ENCODE assay signal across 9 mouse cellular contexts in genomic region chr1:152681676-152682367, GRCm38 (mm10).
A peak's percentile ranks its signal among the peaks of the same experiment; 100 is the strongest.
DNase-seq lines count a peak whose midpoint lies in the region; ATAC-seq and TF ChIP-seq lines count a peak whose summit lies in the region.
"Had no signal": no experiment of that assay in that cellular context is flagged by ENCODE, and none has a peak within 500 bp of the region (broad histone marks: within the 10 kb centered on the region; RNA-seq: fewer than 3 reads in every experiment).

No protein-coding gene starts in this region.

- no peak for DNase-seq in liver, adult 2 months (ENCODE audit: extremely low read depth, low read depth, low spot score)
- DNase-seq in brain, embryonic 14.5 days (ENCODE audit: low read depth) = no peak
- DNase-seq in heart, postnatal 36 days = peak; percentile 17 to 22
- no peak for DNase-seq in retina, postnatal 1 day
- DNase-seq in c-Kit-positive CD71-positive TER-119-positive erythroid progenitor cells, embryonic 14.5 days (ENCODE audit: low spot score) = no peak
- DNase-seq: cerebellum, adult 18-20 months; midbrain, embryonic 14.5 days had no signal

- no peak overlapping the region for H3K9ac ChIP-seq in liver, adult 2 months (ENCODE audit: low read depth, low read length)
- H3K9ac ChIP-seq in liver, embryonic 12.5 days = no peak overlapping the region
- H3K9ac ChIP-seq in stomach, embryonic 15.5 days = no peak overlapping the region

- no peaks in the 10 kb centered on the region for H3K9me3 ChIP-seq in liver, embryonic 12.5 days (replicated peaks)
- H3K9me3 ChIP-seq in stomach, embryonic 15.5 days = no peaks in the 10 kb centered on the region

- H3K79me2 ChIP-seq in liver, adult 2 months (ENCODE audit: control insufficient read depth, insufficient read depth, low read length) = no peaks in the 10 kb centered on the region

- no peak overlapping the region; the same call in none of the 2 replicates for H3K27ac ChIP-seq in liver, adult 2 months (replicated peaks; ENCODE audit: insufficient read depth, low read depth, low read length)
- H3K27ac ChIP-seq in liver, embryonic 12.5 days = no peak overlapping the region
- peak overlapping the region; percentile 26; the same call in 1 of the 2 replicates for H3K27ac ChIP-seq in stomach, embryonic 15.5 days

- peaks cover 7% of the 10 kb centered on the region; the same call in 1 of the 2 replicates for H3K4me1 ChIP-seq in liver, adult 2 months (ENCODE audit: control insufficient read depth, insufficient read depth, low read length)
- 0 out of 2 replicates have a peak, but pooled peaks cover under 1% of the 10 kb centered on the region for H3K4me1 ChIP-seq in liver, embryonic 12.5 days
- peaks cover 24% of the 10 kb centered on the region for H3K4me1 ChIP-seq in stomach, embryonic 15.5 days

- peak; percentile 24; the same call in 1 of the 2 replicates for TF ChIP-seq CTCF in liver, adult 2 months (IDR thresholded peaks at IDR 0.05; ENCODE audit: low read depth, low read length)
- peak; percentile 7; the same call in 1 of the 2 replicates for TF ChIP-seq CTCF in brain, embryonic 14.5 days (IDR thresholded peaks at IDR 0.05; ENCODE audit: borderline replicate concordance, extremely low read depth, insufficient read depth, insufficient read length)

- ATAC-seq in liver, embryonic 12.5 days = no peak
- no peak for ATAC-seq in stomach, embryonic 15.5 days (ENCODE audit: insufficient read depth, low FRiP score, low read depth)

- TF ChIP-seq POLR2A in liver, adult 2 months (IDR thresholded peaks at IDR 0.05; ENCODE audit: extremely low read depth, insufficient read depth, low read length) = no peak
- TF ChIP-seq POLR2A in brain, embryonic 14.5 days (IDR thresholded peaks at IDR 0.05; ENCODE audit: borderline replicate concordance, extremely low read depth, insufficient read depth, insufficient read length, poor library complexity, severe bottlenecking) = no peak

- 83% methylated on average over 6 of the region's 6 CpGs for WGBS in liver, adult 2 months
- 60% methylated on average over 6 of the region's 6 CpGs for WGBS in liver, embryonic 12.5 days (ENCODE audit: insufficient replicate concordance)
- WGBS in stomach, embryonic 15.5 days = 53% methylated on average over 6 of the region's 6 CpGs

- H3K4me2 ChIP-seq in liver, embryonic 12.5 days = no peak overlapping the region
- H3K4me2 ChIP-seq in stomach, embryonic 15.5 days = no peak overlapping the region

- intact Hi-C loops in heart, postnatal 36 days (cut with DNase I) = loop anchor here (2.0 to 5.0 kb wide), 2 partner anchors 65 to 157 kb away; no protein-coding TSS in a partner anchor

- H3K27me3 ChIP-seq in liver, adult 2 months (ENCODE audit: control insufficient read depth, insufficient read depth, low read length) = no peaks in the 10 kb centered on the region
- H3K27me3 ChIP-seq in liver, embryonic 12.5 days (replicated peaks) = peaks cover 10% of the 10 kb centered on the region; the same call in 1 of the 2 replicates
- no peaks in the 10 kb centered on the region for H3K27me3 ChIP-seq in stomach, embryonic 15.5 days (replicated peaks)

- no peak overlapping the region for H3K4me3 ChIP-seq in liver, adult 2 months (ENCODE audit: insufficient read depth, low read depth, low read length)
- H3K4me3 ChIP-seq in liver, embryonic 12.5 days = no peak overlapping the region
- no peak overlapping the region for H3K4me3 ChIP-seq in stomach, embryonic 15.5 days (replicated peaks)

- H3K36me3 ChIP-seq in liver, adult 2 months (ENCODE audit: control insufficient read depth, insufficient read depth, low read length) = no peaks in the 10 kb centered on the region
- H3K36me3 ChIP-seq in liver, embryonic 12.5 days = no peaks in the 10 kb centered on the region
- no peaks in the 10 kb centered on the region for H3K36me3 ChIP-seq in stomach, embryonic 15.5 days

Comparison
In these comparisons a context has a peak if more than half of its experiments do, and no peak if none do; other contexts are left out.
1. DNase-seq: peak in heart, postnatal 36 days (2 of 2); none in liver, adult 2 months (single experiment), brain, embryonic 14.5 days (single experiment), retina, postnatal 1 day (single experiment) and c-Kit-positive CD71-positive TER-119-positive erythroid progenitor cells, embryonic 14.5 days (single experiment).